Mouse (Mus musculus): ENCODE data around the gene Tubb2a. TPM values are rescaled to one million over a fixed set of nuclear protein-coding genes. Genes with fewer than 3 reads are reported as not detected.

Tubb2a gene
- 170 TPM in 2 replicates for polyA plus RNA-seq (2015; fragmentation: Nextera tagmentation; extraction: Ambion mirVana)

DNA sequence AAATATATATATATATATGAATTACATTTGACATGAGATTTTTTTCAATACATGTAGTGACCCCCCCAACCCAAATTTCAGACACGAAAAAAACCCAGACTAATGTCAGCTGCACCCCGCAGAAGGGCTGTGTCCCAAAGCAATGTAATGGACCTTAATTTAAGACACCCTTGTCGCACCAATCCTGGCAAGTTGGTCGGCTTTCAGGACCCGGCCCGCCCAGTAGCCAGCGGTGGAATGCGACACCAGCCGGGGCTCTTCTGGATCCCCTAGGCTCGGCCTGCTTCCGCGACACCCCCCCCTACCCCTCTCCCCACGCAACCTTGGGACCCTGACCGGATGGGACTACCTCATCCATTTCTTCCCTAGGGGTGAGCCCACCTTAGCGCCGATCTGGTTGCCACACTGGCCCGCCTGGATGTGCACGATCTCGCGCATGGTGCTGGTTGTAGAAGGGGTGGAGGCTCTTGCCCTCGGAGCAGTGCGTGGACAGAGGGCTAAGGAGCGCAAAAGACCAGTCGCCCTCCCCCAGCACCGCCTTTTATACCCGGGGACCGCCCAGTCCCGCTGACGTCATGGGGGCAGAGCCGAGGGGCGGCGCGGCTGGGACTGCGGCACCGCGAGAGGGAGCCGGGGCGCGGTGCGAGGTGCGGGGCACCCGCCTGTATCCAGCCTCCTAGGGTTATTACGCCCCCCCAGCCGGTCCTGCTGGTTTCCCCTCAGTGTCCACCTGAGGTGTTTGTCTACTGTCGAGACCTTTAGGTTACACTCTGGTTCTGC is at the start of gene Tubb2a:
TSS of gene Tubb2a (minus strand) at position 516 of the 780 bp plus-strand sequence.
- peak; percentile 94 for ATAC-seq
- peak within 1 kb of the TSS; percentile 67 for H3K9ac ChIP-seq
- WGBS: under 1% methylated on average over 45 of the region's 45 CpGs
- no peaks in the 10 kb centered on the region for H3K9me3 ChIP-seq
- no peaks in the 10 kb centered on the region for H3K27me3 ChIP-seq (replicated peaks)
- H3K36me3 ChIP-seq: no peaks in the 10 kb centered on the region
- H3K27ac ChIP-seq: peak within 1 kb of the TSS; percentile 24; the same call in 1 of the 2 replicates
- H3K4me2 ChIP-seq (replicated peaks): peak within 1 kb of the TSS; percentile 94
- H3K4me3 ChIP-seq (replicated peaks): peak within 1 kb of the TSS; percentile 72
- H3K4me1 ChIP-seq (replicated peaks): 0 out of 2 replicates have a peak, but pooled peaks cover 10% of the 10 kb centered on the region

GRCm38 (mm10) chr13:34125711-34126110 is 47.9 kb upstream of the Tubb2a start:
- no peak for ATAC-seq
- Histone ChIP-seq H3K4me3 (replicated peaks) (no peak overlapping the region), H3K27me3 (replicated peaks) (no peaks in the 10 kb centered on the region), H3K36me3 (no peaks in the 10 kb centered on the region), H3K4me1 (replicated peaks) (peaks cover 13% of the 10 kb centered on the region), H3K9me3 (no peaks in the 10 kb centered on the region), H3K27ac (no peak overlapping the region), H3K4me2 (replicated peaks) (no peak overlapping the region), H3K9ac (no peak overlapping the region)
- 82% methylated on average over 4 of the region's 4 CpGs for WGBS

GRCm38 (mm10) chr13:34120536-34120935 is 42.7 kb upstream of the Tubb2a start:
- Histone ChIP-seq H3K4me1 (replicated peaks) (no peaks in the 10 kb centered on the region), H3K4me2 (replicated peaks) (no peak overlapping the region), H3K9me3 (no peaks in the 10 kb centered on the region), H3K9ac (no peak overlapping the region), H3K27me3 (replicated peaks) (no peaks in the 10 kb centered on the region), H3K4me3 (replicated peaks) (no peak overlapping the region), H3K27ac (no peak overlapping the region), H3K36me3 (no peaks in the 10 kb centered on the region)
- ATAC-seq: peak; percentile 76
- 66% methylated on average over 2 of the region's 2 CpGs for WGBS

GRCm38 (mm10) chr13:34119406-34119805 is 41.6 kb upstream of the Tubb2a start:
- Histone ChIP-seq H3K9ac (no peak overlapping the region), H3K4me1 (replicated peaks) (no peaks in the 10 kb centered on the region), H3K4me3 (replicated peaks) (no peak overlapping the region), H3K27ac (no peak overlapping the region), H3K27me3 (replicated peaks) (no peaks in the 10 kb centered on the region), H3K4me2 (replicated peaks) (no peak overlapping the region), H3K36me3 (no peaks in the 10 kb centered on the region), H3K9me3 (no peaks in the 10 kb centered on the region)
- no peak for ATAC-seq
- WGBS: 32% methylated on average over 4 of the region's 4 CpGs

DNA sequence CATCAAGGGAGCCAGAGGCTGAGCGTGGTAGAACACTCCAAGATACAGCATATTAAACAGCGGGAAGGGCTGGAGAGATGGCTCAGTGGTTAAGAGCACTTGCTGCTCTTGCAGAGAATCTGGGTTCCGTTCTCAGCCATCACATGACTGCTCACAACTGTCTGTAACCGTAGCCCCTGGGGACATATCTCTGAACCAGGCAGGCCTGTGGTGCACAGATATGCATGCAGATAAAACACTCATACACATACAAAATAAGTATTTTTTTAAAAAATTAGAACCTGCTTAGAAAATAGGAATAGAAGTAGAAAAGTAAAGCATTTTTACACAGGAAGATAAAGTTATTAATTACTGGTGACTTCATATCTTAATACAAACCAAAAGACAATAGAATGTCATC is 41.0 kb upstream of the Tubb2a start:
- Histone ChIP-seq H3K4me2 (replicated peaks) (no peak overlapping the region), H3K9ac (no peak overlapping the region), H3K36me3 (no peaks in the 10 kb centered on the region), H3K4me1 (replicated peaks) (no peaks in the 10 kb centered on the region), H3K27me3 (replicated peaks) (no peaks in the 10 kb centered on the region), H3K27ac (no peak overlapping the region), H3K9me3 (no peaks in the 10 kb centered on the region), H3K4me3 (replicated peaks) (no peak overlapping the region)
- 72% methylated on average over 4 of the region's 4 CpGs for WGBS
- no peak for ATAC-seq

DNA sequence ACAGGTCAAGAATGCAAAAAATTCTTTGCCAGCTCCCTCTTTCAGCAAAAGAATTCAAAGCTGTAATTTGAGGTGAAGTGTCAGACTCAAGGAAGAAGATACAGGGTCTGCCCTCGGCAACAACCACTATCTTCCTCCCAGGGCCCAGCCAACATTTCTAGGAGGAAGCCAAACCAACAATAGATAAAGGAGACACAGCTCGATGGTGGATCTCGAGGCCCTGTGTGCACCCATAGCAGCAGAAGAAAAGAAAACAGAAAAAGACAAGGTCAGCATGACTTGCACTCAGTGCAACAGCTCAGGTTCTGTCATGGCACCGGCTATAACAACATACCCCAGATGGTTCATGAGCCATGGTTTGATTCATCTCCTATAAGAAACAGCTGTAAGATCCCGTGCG is 38.7 kb upstream of the Tubb2a start:
- 74% methylated on average over 6 of the region's 6 CpGs for WGBS

DNA sequence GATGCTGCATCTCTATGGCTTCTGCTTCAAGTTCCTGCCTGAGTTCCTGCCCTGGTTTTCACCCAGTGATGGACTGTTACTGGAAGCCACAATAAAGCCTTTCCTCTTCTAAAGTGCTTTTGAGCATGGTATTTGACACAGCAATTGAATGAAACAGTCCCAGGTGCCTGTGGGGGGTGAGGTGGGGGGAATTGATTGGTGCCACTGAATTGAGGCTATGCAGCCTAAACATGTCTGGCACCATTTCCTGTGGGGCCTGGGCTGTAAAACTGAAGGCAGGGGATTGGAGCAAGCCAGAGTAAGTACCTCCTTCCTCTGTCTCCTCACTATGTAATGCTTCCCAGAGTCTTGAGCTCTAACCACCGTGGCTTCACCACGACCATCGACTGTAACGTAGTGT is 36.8 kb upstream of the Tubb2a start:
- no peaks in the 10 kb centered on the region for H3K9me3 ChIP-seq
- no peaks in the 10 kb centered on the region for H3K27me3 ChIP-seq (replicated peaks)
- H3K4me1 ChIP-seq (replicated peaks): no peaks in the 10 kb centered on the region
- H3K27ac ChIP-seq: no peak overlapping the region
- no peaks in the 10 kb centered on the region for H3K36me3 ChIP-seq
- WGBS: 63% methylated on average over 4 of the region's 4 CpGs
- no peak overlapping the region for H3K9ac ChIP-seq
- no peak for ATAC-seq
- no peak overlapping the region for H3K4me2 ChIP-seq (replicated peaks)
- no peak overlapping the region for H3K4me3 ChIP-seq (replicated peaks)

More for the DNA sequence above, 38.7 kb upstream of the Tubb2a start:
- H3K36me3 ChIP-seq: no peaks in the 10 kb centered on the region
- no peak overlapping the region for H3K4me2 ChIP-seq (replicated peaks)
- H3K9ac ChIP-seq: no peak overlapping the region
- ATAC-seq: no peak
- H3K27me3 ChIP-seq (replicated peaks): no peaks in the 10 kb centered on the region
- no peaks in the 10 kb centered on the region for H3K9me3 ChIP-seq
- no peak overlapping the region for H3K27ac ChIP-seq
- no peaks in the 10 kb centered on the region for H3K4me1 ChIP-seq (replicated peaks)
- no peak overlapping the region for H3K4me3 ChIP-seq (replicated peaks)

- H3K27me3 ChIP-seq (replicated peaks): no peaks in the 10 kb centered on the region
- no peaks in the 10 kb centered on the region for H3K36me3 ChIP-seq
- H3K4me3 ChIP-seq (replicated peaks): no peak overlapping the region
- no peaks in the 10 kb centered on the region for H3K4me1 ChIP-seq (replicated peaks)
- WGBS: 91% methylated on average over 3 of the region's 3 CpGs
- H3K9me3 ChIP-seq: no peaks in the 10 kb centered on the region
- H3K9ac ChIP-seq: no peak overlapping the region
- H3K4me2 ChIP-seq (replicated peaks): no peak overlapping the region
- no peak for ATAC-seq
- H3K27ac ChIP-seq: no peak overlapping the region
Measured at GRCm38 (mm10) chr13:34113086-34113485, 35.3 kb upstream of the Tubb2a start.

DNA sequence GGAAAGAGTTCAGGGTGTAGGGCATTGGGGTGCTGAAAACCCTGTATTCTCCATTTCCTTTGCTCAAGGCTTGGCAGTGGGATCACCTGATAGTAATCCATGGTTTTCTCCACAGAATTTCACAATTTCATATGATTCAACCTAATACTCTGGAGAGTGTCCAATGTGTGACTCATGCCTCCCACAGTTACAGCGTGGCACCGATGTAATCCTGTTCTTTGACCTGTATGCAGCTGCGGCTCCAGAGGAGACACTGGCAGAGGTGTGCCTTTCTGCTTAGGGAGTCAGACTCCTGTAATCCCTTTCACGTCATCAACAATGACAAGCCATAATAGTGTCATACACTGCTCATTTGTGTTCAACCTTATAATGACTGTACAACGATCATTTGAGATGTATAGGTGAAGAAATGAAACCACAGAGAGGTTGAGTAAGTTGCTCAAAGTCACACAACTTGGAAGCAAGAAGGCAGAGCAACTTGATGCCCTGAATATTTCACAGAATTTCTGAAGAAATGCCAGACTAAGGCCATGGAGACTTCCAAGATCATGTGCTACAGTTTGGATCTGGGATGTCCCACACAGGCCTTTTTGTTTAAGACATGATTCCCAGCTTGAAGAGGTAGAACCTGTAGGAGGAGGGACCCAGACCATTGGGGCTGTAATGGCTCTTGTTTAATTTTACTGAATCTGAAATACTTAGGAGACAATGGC is 34.7 kb upstream of the Tubb2a start:
- Histone ChIP-seq H3K27me3 (replicated peaks) (no peaks in the 10 kb centered on the region), H3K4me2 (replicated peaks) (no peak overlapping the region), H3K27ac (no peak overlapping the region), H3K4me1 (replicated peaks) (no peaks in the 10 kb centered on the region), H3K9ac (no peak overlapping the region), H3K36me3 (no peaks in the 10 kb centered on the region), H3K9me3 (no peaks in the 10 kb centered on the region), H3K4me3 (replicated peaks) (no peak overlapping the region)
- 71% methylated on average over 5 of the region's 5 CpGs for WGBS
- peak; percentile 92 for ATAC-seq

DNA sequence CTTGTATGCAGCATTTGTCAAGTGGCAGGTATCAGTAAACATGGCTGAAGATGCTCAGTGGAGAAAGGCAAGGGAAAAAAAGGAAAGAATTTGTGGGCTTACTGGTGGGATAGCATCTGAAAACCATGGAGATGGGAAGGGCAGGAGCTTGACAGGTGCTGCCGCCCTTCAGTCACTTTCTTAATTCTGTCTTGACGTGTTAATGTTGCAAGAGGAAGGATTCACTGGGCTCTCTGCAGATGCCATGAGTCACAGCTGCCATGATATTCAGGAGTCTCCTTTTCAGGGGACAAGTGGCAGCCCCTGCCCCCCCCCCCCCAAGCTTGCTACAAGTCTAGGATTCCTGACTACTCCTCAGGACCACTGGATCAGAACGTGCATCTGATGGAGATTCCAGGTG is 34.1 kb upstream of the Tubb2a start:
- 93% methylated on average over 3 of the region's 3 CpGs for WGBS
- H3K27me3 ChIP-seq (replicated peaks): no peaks in the 10 kb centered on the region
- H3K4me2 ChIP-seq (replicated peaks): no peak overlapping the region
- H3K4me1 ChIP-seq (replicated peaks): no peaks in the 10 kb centered on the region
- H3K9me3 ChIP-seq: no peaks in the 10 kb centered on the region
- no peak for ATAC-seq
- no peak overlapping the region for H3K4me3 ChIP-seq (replicated peaks)
- H3K9ac ChIP-seq: no peak overlapping the region
- H3K36me3 ChIP-seq: no peaks in the 10 kb centered on the region
- H3K27ac ChIP-seq: no peak overlapping the region

- no peak for ATAC-seq
- no peaks in the 10 kb centered on the region for H3K27me3 ChIP-seq (replicated peaks)
- H3K36me3 ChIP-seq: no peaks in the 10 kb centered on the region
- 40% methylated on average over 5 of the region's 5 CpGs for WGBS
- no peaks in the 10 kb centered on the region for H3K9me3 ChIP-seq
- no peak overlapping the region for H3K27ac ChIP-seq
- H3K4me1 ChIP-seq (replicated peaks): no peaks in the 10 kb centered on the region
- no peak overlapping the region for H3K4me2 ChIP-seq (replicated peaks)
- no peak overlapping the region for H3K9ac ChIP-seq
- no peak overlapping the region for H3K4me3 ChIP-seq (replicated peaks)
Measured at GRCm38 (mm10) chr13:34111019-34111418, 33.2 kb upstream of the Tubb2a start.

DNA sequence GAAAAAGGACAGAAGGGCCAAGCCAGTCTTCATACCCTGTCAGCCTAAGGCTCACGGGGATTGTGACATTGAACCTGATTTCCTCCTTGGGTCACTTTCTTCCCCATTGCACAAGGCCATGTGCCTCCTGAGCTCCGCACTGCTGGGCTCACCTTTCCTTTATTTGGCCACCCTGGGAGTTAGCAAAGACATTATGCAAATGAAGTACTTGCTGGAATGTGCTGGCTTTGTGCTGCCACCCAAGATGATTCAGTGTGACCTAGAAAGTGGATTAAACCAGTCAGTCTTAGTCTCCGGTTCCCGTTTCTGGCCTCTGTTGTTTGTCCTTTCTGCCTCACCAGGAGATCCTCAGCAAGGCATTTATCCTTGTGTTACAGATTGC is 31.9 kb upstream of the Tubb2a start:
- H3K4me3 ChIP-seq (replicated peaks): no peak overlapping the region
- no peaks in the 10 kb centered on the region for H3K27me3 ChIP-seq (replicated peaks)
- no peaks in the 10 kb centered on the region for H3K36me3 ChIP-seq
- no peaks in the 10 kb centered on the region for H3K4me1 ChIP-seq (replicated peaks)
- no peak overlapping the region for H3K9ac ChIP-seq
- no peak overlapping the region for H3K4me2 ChIP-seq (replicated peaks)
- 70% methylated on average over 4 of the region's 4 CpGs for WGBS
- no peak for ATAC-seq
- no peaks in the 10 kb centered on the region for H3K9me3 ChIP-seq
- H3K27ac ChIP-seq: no peak overlapping the region
